Mouse (Mus musculus) E14TG2a.4 (cell line): ENCODE data around the gene Glyctk.

Source experiments
- H3K27me3 ChIP-seq: 2 replicates; pipeline ENCODE4 v1.6.1; 2014; ENCODE audit warnings: low read length, control low read depth; ENCODE audit not compliant: insufficient read depth
- H3K36me3 ChIP-seq: 2 replicates; pipeline ENCODE4 v1.6.1; 2014; ENCODE audit warnings: low read length, control low read depth; ENCODE audit not compliant: insufficient read depth
- H3K4me1 ChIP-seq: replicated peaks from 2 replicates; pipeline ENCODE4 v1.6.1; 2014; ENCODE audit warnings: low read depth, low read length, control low read depth
- H3K4me3 ChIP-seq: replicated peaks from 2 replicates; pipeline ENCODE4 v1.5.1; 2014; ENCODE audit warnings: mild to moderate bottlenecking, low read length
- H3K9me3 ChIP-seq: 2 replicates; pipeline ENCODE4 v1.6.1; 2014; ENCODE audit warnings: low read length, control low read depth
- CTCF ChIP-seq: conservative IDR thresholded peaks from 2 replicates; pipeline ENCODE4 v1.5.1; 2014; ENCODE audit warnings: low read length
- NANOG ChIP-seq: IDR thresholded peaks from 2 replicates; pipeline ENCODE4 v1.6.1; 2014; ENCODE audit warnings: borderline replicate concordance, low read length, mixed read lengths
- POU5F1 ChIP-seq: IDR thresholded peaks from 2 replicates; pipeline ENCODE4 v1.6.1; 2014; ENCODE audit warnings: low read length, borderline replicate concordance

The Glyctk gene

DNA sequence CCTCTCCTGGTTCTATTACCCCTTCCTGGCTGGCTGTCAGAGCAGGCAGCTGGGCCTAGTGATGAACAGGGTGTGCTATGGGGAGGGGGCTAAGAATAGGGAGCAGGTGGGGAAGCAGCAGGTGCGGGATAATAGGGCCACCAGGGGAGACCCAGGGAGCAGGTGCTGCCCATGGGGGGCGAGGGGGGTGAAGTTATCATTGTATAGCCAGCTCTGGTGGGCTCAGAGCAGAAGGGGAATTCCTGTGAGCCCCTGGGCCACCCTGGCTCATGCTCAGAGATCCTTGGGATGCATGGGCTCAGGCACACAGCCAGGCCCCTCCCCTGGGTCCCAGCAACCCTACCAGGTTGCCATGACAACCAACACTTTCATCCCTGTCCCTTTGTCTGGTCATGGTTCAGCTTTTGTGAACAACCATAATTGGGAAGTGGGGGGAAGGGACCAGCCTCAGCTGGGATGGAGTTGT, 31.1 kb downstream of the Glyctk start:
- Histone ChIP-seq H3K9me3 (0 out of 2 replicates have a peak, but pooled peaks cover 3% of the 10 kb centered on the region), H3K36me3 (no peaks in the 10 kb centered on the region), H3K4me1 (peaks cover 14% of the 10 kb centered on the region), H3K27me3 (no peaks in the 10 kb centered on the region), H3K4me3 (no peak overlapping the region)
- TF ChIP-seq NANOG: no peak
- TF ChIP-seq CTCF: no peak
- TF ChIP-seq POU5F1: no peak

- Histone ChIP-seq H3K9me3 (0 out of 2 replicates have a peak, but pooled peaks cover 3% of the 10 kb centered on the region), H3K27me3 (no peaks in the 10 kb centered on the region), H3K36me3 (no peaks in the 10 kb centered on the region), H3K4me1 (peaks cover 17% of the 10 kb centered on the region), H3K4me3 (no peak overlapping the region)
- no peak for TF ChIP-seq POU5F1
- no peak for TF ChIP-seq NANOG
- TF ChIP-seq CTCF: peak; percentile 50
These were observed 34.3 kb downstream of the Glyctk start for GRCm38 (mm10) chr9:106123599-106123998.

- Histone ChIP-seq H3K27me3 (peaks cover 11% of the 10 kb centered on the region), H3K36me3 (no peaks in the 10 kb centered on the region), H3K4me3 (no peak overlapping the region), H3K9me3 (no peaks in the 10 kb centered on the region), H3K4me1 (peaks cover 15% of the 10 kb centered on the region)
- TF ChIP-seq CTCF: no peak; the same call in 1 of the 2 replicates
- no peak for TF ChIP-seq POU5F1
These were observed 38.9 kb downstream of the Glyctk start for GRCm38 (mm10) chr9:106119075-106119474.

DNA sequence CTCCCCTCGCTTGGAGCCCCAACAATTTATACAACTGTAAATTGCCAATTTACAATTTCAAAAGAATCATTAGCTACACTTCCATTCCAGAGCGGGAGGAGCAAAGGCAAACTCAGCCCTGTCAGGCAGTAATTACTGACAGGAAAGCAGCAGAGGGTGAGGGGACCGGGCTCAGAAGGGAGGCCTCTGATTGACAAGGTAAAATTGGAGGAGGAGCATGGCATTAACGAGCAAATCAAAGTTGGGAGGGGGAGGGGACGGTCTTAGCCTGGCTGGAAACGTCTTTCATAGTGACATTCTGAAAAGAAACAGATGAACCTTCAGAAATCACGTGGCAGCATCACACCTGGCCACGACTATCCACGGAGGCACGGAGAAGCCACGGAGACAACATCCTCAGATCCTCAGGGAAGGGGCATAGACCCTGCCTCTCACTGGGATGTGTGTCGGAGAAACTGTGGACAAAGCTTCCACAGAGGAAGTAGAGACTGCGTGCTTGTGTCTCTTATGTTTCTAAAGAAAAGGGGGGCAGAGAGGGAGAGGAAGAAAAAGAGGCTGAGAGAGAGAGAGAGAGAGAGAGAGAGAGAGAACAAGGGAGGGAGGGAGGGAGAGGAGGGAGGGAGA, 42.0 kb downstream of the Glyctk start:
- no peak for TF ChIP-seq POU5F1
- no peak overlapping the region for H3K4me3 ChIP-seq
- H3K36me3 ChIP-seq: no peaks in the 10 kb centered on the region
- H3K9me3 ChIP-seq: no peaks in the 10 kb centered on the region
- peaks cover 13% of the 10 kb centered on the region for H3K4me1 ChIP-seq
- H3K27me3 ChIP-seq: peaks cover 19% of the 10 kb centered on the region

- H3K4me3 ChIP-seq: no peak overlapping the region
- TF ChIP-seq NANOG (no peak), CTCF (peak; percentile 70)
- peaks cover 11% of the 10 kb centered on the region for H3K4me1 ChIP-seq
- peaks cover 19% of the 10 kb centered on the region for H3K27me3 ChIP-seq
- no peaks in the 10 kb centered on the region for H3K36me3 ChIP-seq
- H3K9me3 ChIP-seq: peaks cover 9% of the 10 kb centered on the region; the same call in 1 of the 2 replicates
These were observed 45.0 kb downstream of the Glyctk start for GRCm38 (mm10) chr9:106112770-106113423.

GRCm38 (mm10) chr9:106106241-106106640, 51.7 kb downstream of the Glyctk start:
- Histone ChIP-seq H3K4me3 (no peak overlapping the region), H3K36me3 (no peaks in the 10 kb centered on the region), H3K4me1 (peaks cover 23% of the 10 kb centered on the region), H3K9me3 (peaks cover 9% of the 10 kb centered on the region; the same call in 1 of the 2 replicates), H3K27me3 (no peaks in the 10 kb centered on the region)
- no peak for TF ChIP-seq CTCF
- TF ChIP-seq NANOG: no peak
- TF ChIP-seq POU5F1: no peak

DNA sequence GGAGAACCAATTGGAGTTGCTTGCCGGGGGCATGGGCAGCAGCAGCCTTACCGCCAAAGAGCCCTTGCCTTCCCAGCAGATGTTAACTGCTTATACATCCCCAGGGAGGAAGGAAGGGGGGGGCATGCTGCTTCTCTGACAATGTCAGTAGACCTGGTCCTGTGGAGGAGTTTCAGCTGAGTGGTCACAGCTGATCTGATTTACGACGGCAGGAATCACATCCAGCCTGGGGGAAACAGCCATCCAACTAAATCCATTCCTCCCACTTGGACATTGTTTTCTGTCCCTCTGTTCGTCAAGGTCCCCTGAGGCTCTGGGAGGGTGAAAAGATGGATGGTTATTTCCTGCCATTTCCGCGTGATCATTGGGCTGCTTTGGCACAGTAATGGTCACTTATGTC, 53.5 kb downstream of the Glyctk start:
- no peaks in the 10 kb centered on the region for H3K36me3 ChIP-seq
- TF ChIP-seq NANOG: no peak
- no peak for TF ChIP-seq POU5F1
- TF ChIP-seq CTCF: no peak

More for the DNA sequence above, 53.5 kb downstream of the Glyctk start:
- no peaks in the 10 kb centered on the region for H3K27me3 ChIP-seq
- peaks cover 4% of the 10 kb centered on the region; the same call in 1 of the 2 replicates for H3K9me3 ChIP-seq
- H3K4me1 ChIP-seq: peaks cover 33% of the 10 kb centered on the region
- no peak overlapping the region for H3K4me3 ChIP-seq
